Mouse (Mus musculus) liver, embryonic 12.5 days (tissue): ENCODE measurements around the gene Hist1h1d. TPM values are rescaled to one million over a fixed set of nuclear protein-coding genes. Genes with fewer than 3 reads are reported as not detected.
"Not testable (repeated sequence)": the region's sequence is repeated elsewhere in the genome, so short reads cannot be mapped to it uniquely, and the experiment has no call there.

Experiments
- ATAC-seq: fragments of 200-750 bp; cut with Nextera tagmentation; 2 replicates; pipeline ENCODE4 v1.8.0; 2017; ENCODE audit warnings: moderate number of reproducible peaks, mild to moderate bottlenecking, moderate library complexity
- H3K27ac ChIP-seq: fragments of 300-500 bp; sonication (generic); 2 replicates; pipeline ENCODE4 v1.5.1; 2016; ENCODE audit warnings: mild to moderate bottlenecking
- H3K27me3 ChIP-seq: fragments of 300-500 bp; sonication (generic); replicated peaks from 2 replicates; pipeline ENCODE4 v1.6.1; 2016; ENCODE audit warnings: mild to moderate bottlenecking, moderate library complexity
- H3K36me3 ChIP-seq: fragments of 300-500 bp; sonication (generic); 2 replicates; pipeline ENCODE4 v1.6.1; 2016; ENCODE audit warnings: mild to moderate bottlenecking, moderate library complexity
- H3K4me1 ChIP-seq: fragments of 300-500 bp; sonication (generic); 2 replicates; pipeline ENCODE4 v1.6.1; 2016
- H3K4me2 ChIP-seq: fragments of 300-500 bp; sonication (generic); 2 replicates; pipeline ENCODE4 v1.6.1; 2016; ENCODE audit warnings: mild to moderate bottlenecking, moderate library complexity
- H3K4me3 ChIP-seq: fragments of 300-500 bp; sonication (generic); 2 replicates; pipeline ENCODE4 v1.5.1; 2016; ENCODE audit warnings: mild to moderate bottlenecking, moderate library complexity
- H3K9ac ChIP-seq: fragments of 300-500 bp; sonication (generic); 2 replicates; pipeline ENCODE4 v1.6.1; 2016; ENCODE audit warnings: mild to moderate bottlenecking, moderate library complexity
- H3K9me3 ChIP-seq: fragments of 300-500 bp; sonication (generic); replicated peaks from 2 replicates; pipeline ENCODE4 v1.6.1; 2016; ENCODE audit warnings: mild to moderate bottlenecking, moderate library complexity
- WGBS: fragments of 180-500 bp; shearing (Covaris S2); methylation state at CpG from one replicate; pipeline ENCODE4 v1.1.7; 2016; ENCODE audit not compliant: insufficient replicate concordance; 5-methylcytosine and 5-hydroxymethylcytosine counted together
- polyA plus RNA-seq: library from polyadenylated mRNA; unstranded; fragments of >200 nt; fragmentation: Nextera tagmentation; extraction: Ambion mirVana; gene quantifications from 2 replicates; pipeline ENCODE4 v1.2.1, GENCODE M21; 2016

Gene Hist1h1d
- polyA plus RNA-seq, 1 experiment from 2014 or later = 0.93 TPM

GRCm38 (mm10) chr13:23551931-23552914, 839 bp upstream of the Hist1h1d start:
- 34% methylated on average over 8 of the region's 8 CpGs for WGBS
- Histone ChIP-seq H3K27ac (peak overlapping the region; percentile 99), H3K36me3 (no peaks in the 10 kb centered on the region), H3K4me3 (peak overlapping the region; percentile 56), H3K4me2 (peak overlapping the region; percentile 71), H3K9me3 (no peaks in the 10 kb centered on the region), H3K9ac (peak overlapping the region; percentile 78), H3K4me1 (peaks cover 67% of the 10 kb centered on the region), H3K27me3 (no peaks in the 10 kb centered on the region)
- no peak for ATAC-seq

DNA sequence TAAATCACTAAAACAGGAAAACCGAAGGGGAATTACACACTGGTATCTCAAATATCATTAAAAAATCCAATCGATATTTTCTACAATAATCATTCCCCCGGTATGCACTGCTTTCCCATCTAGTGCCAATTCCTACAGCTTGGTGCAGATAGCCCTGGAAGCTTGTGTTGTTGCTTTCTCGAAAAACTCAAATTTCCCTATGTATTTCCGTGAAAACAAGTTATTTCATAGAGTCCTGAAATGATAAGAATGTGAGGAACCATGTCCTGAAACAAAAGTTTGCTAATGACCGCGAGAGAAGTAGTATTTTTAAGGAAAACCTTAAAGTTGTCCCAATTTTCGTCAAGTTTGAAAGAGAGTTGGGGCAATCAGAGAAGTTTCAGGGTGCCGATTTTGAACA, 1.3 kb downstream of the Hist1h1d start:
- H3K4me3 ChIP-seq = peak overlapping the region; percentile 60
- H3K9ac ChIP-seq = peak overlapping the region; percentile 90
- peak overlapping the region; percentile 79 for H3K4me2 ChIP-seq
- 17% methylated on average over 9 of the region's 9 CpGs for WGBS
- H3K9me3 ChIP-seq = no peaks in the 10 kb centered on the region
- no peaks in the 10 kb centered on the region for H3K27me3 ChIP-seq
- H3K4me1 ChIP-seq = peaks cover 59% of the 10 kb centered on the region
- no peak for ATAC-seq
- no peaks in the 10 kb centered on the region for H3K36me3 ChIP-seq
- peak overlapping the region; percentile 99 for H3K27ac ChIP-seq

DNA sequence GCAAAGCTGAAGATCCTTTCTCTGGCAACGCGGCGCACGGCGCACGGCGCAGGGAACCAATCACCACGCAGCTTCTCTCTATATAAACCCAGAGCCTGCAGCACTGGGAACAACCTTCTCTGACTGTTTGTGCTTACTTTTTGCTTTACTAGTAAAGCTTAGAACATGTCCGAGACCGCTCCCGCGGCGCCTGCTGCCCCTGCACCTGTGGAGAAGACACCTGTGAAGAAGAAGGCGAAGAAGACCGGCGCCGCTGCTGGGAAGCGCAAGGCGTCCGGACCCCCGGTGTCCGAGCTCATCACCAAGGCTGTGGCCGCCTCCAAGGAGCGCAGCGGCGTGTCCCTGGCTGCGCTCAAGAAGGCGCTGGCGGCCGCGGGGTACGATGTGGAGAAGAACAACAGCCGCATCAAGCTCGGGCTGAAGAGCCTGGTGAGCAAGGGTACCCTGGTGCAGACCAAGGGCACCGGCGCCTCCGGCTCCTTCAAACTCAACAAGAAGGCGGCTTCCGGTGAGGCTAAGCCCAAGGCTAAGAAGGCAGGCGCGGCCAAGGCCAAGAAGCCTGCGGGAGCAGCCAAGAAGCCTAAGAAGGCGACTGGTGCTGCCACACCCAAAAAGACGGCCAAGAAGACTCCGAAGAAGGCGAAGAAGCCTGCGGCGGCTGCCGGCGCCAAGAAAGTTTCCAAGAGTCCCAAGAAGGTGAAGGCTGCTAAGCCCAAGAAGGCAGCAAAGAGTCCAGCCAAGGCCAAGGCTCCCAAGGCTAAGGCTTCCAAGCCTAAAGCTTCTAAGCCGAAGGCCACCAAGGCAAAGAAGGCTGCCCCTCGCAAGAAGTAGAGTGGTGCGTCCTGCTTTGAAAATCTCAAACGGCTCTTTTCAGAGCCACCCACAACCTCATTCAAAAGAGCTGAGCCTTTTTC, 2.1 kb downstream of the Hist1h1d start:
- peak overlapping the region; percentile 79 for H3K4me2 ChIP-seq
- peak overlapping the region; percentile 90 for H3K9ac ChIP-seq
- H3K4me1 ChIP-seq = peaks cover 52% of the 10 kb centered on the region
- H3K36me3 ChIP-seq = no peaks in the 10 kb centered on the region
- 1% methylated on average over 54 of the region's 54 CpGs for WGBS
- H3K27me3 ChIP-seq = no peaks in the 10 kb centered on the region
- peak; percentile 79 for ATAC-seq
- peak overlapping the region; percentile 60 for H3K4me3 ChIP-seq
- H3K9me3 ChIP-seq = no peaks in the 10 kb centered on the region
- H3K27ac ChIP-seq = peak overlapping the region; percentile 99

GRCm38 (mm10) chr13:23555839-23556416, 2.9 kb downstream of the Hist1h1d start:
- peak overlapping the region; percentile 60 for H3K4me3 ChIP-seq
- peak overlapping the region; percentile 90 for H3K9ac ChIP-seq
- H3K4me1 ChIP-seq = peaks cover 53% of the 10 kb centered on the region
- 1% methylated on average over 18 of the region's 18 CpGs for WGBS
- no peaks in the 10 kb centered on the region for H3K9me3 ChIP-seq
- no peaks in the 10 kb centered on the region for H3K27me3 ChIP-seq
- peak; percentile 55 for ATAC-seq
- peak overlapping the region; percentile 79 for H3K4me2 ChIP-seq
- H3K36me3 ChIP-seq = no peaks in the 10 kb centered on the region
- peak overlapping the region; percentile 99 for H3K27ac ChIP-seq

- Histone ChIP-seq H3K4me2 (peak overlapping the region; percentile 79), H3K4me1 (peaks cover 48% of the 10 kb centered on the region), H3K36me3 (no peaks in the 10 kb centered on the region), H3K27ac (peak overlapping the region; percentile 99), H3K9me3 (no peaks in the 10 kb centered on the region), H3K4me3 (peak overlapping the region; percentile 60), H3K9ac (peak overlapping the region; percentile 90), H3K27me3 (no peaks in the 10 kb centered on the region)
- no peak for ATAC-seq
- WGBS = 59% methylated on average over 3 of the region's 3 CpGs
These were observed 3.8 kb downstream of the Hist1h1d start for GRCm38 (mm10) chr13:23556906-23557305.

GRCm38 (mm10) chr13:23560699-23561098, 7.6 kb downstream of the Hist1h1d start:
- not testable (repeated sequence) for H3K36me3 ChIP-seq, ATAC-seq, H3K27me3 ChIP-seq, H3K9me3 ChIP-seq
- peak overlapping the region; percentile 61 for H3K9ac ChIP-seq
- peaks cover 52% of the 10 kb centered on the region for H3K4me1 ChIP-seq
- WGBS = 29% methylated on average over 2 of the region's 2 CpGs
- H3K4me2 ChIP-seq = peak overlapping the region; percentile 58
- H3K27ac ChIP-seq = peak overlapping the region; percentile 85
- H3K4me3 ChIP-seq = peak overlapping the region; percentile 29; the same call in 1 of the 2 replicates

GRCm38 (mm10) chr13:23561531-23561882, 8.4 kb downstream of the Hist1h1d start:
- Histone ChIP-seq H3K4me3 (peak overlapping the region; percentile 53), H3K4me1 (peaks cover 52% of the 10 kb centered on the region), H3K27ac (peak overlapping the region; percentile 99), H3K4me2 (peak overlapping the region; percentile 82), H3K9ac (peak overlapping the region; percentile 71)
- not testable (repeated sequence) for H3K36me3 ChIP-seq, H3K9me3 ChIP-seq, H3K27me3 ChIP-seq, ATAC-seq
- WGBS = 0% methylated on average over 2 of the region's 5 CpGs

DNA sequence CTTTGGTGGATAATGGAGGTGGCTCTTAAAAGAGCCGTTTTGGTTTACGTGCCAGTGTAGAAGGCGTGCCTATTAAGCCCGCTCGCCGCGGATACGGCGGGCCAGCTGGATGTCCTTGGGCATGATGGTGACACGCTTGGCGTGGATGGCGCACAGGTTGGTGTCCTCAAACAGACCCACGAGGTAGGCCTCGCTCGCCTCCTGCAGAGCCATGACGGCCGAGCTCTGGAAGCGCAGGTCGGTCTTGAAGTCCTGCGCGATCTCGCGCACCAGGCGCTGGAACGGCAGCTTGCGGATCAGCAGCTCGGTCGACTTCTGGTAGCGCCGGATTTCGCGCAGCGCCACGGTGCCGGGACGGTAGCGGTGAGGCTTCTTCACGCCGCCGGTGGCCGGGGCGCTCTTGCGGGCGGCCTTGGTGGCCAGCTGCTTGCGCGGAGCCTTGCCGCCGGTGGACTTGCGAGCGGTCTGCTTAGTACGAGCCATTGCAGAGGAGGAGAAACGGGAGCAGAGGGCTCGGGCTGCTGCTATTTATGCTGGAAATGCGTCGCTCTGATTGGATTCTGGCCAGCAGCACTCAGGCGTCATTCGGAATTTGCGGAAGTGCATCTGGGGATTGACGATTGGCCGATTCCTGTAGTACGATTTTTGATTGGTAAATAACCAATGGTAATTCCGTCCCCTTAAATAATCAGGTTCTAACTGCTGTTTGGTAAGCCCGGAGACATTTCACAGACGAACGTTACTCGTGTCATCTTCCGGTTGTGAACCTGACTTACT, 9.0 kb downstream of the Hist1h1d start, which contains the start of gene Hist1h3e:
Gene Hist1h3e (minus strand): TSS at position 487 of the 777 bp plus-strand sequence.
- Histone ChIP-seq H3K4me1 (peaks cover 49% of the 10 kb centered on the region), H3K4me3 (peak within 1 kb of the TSS; percentile 53), H3K4me2 (peak within 1 kb of the TSS; percentile 82), H3K27ac (peak within 1 kb of the TSS; percentile 99), H3K9ac (peak within 1 kb of the TSS; percentile 77)
- WGBS = 0% methylated on average over 57 of the region's 67 CpGs
- peak; percentile 93 for ATAC-seq
- not testable (repeated sequence) for H3K27me3 ChIP-seq, H3K36me3 ChIP-seq, H3K9me3 ChIP-seq

DNA sequence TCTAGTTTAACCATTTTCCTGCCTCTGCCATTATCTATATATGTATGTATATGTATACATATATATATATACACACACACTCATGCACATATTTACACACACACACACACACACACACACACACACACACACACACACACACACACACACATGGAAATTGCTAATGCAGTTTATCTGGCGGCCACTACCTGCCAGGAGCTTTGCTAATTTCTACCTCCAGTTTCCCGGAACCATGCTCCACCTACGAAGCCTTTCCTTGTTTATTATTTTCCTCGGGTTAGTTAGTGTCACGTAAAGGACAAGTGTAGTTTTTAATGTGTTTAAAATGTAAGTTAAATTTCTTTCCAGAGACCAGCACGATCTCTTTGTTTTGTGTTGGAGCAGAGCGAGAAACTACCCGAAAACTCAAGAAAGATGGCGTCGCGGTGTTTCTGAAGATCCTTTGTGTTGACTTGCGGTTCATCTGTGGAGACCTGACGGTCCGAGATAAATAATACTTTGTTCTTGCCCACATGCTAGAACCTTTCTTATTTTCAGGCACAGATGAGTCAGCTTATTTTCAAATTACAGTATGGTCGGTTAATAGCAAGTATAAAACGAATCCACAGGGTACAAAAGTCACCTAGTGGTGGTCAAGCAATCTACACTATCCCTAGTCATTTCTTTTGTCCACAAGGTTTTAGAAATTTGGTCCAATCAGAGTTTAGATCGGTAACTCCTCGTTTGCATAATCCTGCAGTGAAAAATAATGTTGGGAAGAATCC, 9.8 kb downstream of the Hist1h1d start:
- Histone ChIP-seq H3K36me3 (no peaks in the 10 kb centered on the region), H3K9ac (peak overlapping the region; percentile 77), H3K4me1 (peaks cover 51% of the 10 kb centered on the region), H3K4me2 (peak overlapping the region; percentile 82), H3K27ac (peak overlapping the region; percentile 99), H3K9me3 (no peaks in the 10 kb centered on the region), H3K4me3 (peak overlapping the region; percentile 53), H3K27me3 (no peaks in the 10 kb centered on the region)
- no peak for ATAC-seq
- WGBS = 5% methylated on average over 18 of the region's 18 CpGs

- Histone ChIP-seq H3K36me3 (no peaks in the 10 kb centered on the region), H3K27me3 (no peaks in the 10 kb centered on the region), H3K27ac (peak overlapping the region; percentile 99), H3K9ac (peak overlapping the region; percentile 31; the same call in 1 of the 2 replicates), H3K9me3 (no peaks in the 10 kb centered on the region), H3K4me2 (no peak overlapping the region), H3K4me3 (no peak overlapping the region), H3K4me1 (peaks cover 55% of the 10 kb centered on the region)
- 79% methylated on average over 2 of the region's 2 CpGs for WGBS
- no peak for ATAC-seq
These were observed 11.4 kb downstream of the Hist1h1d start for GRCm38 (mm10) chr13:23564482-23564881.
